Mouse (Mus musculus): ENCODE measurements at regions not wholly inside any gene's neighbourhood (a gene's known extent, or its start where the extent isn't known, plus 50 kb on each side); places are given as distances from the start of the nearest gene placed in this dataset.

GRCm38 (mm10) chr12:27417387-27418009 lies 75.1 kb upstream of the Sox11 start:
- TF ChIP-seq CTCF (IDR thresholded peaks at IDR 0.05; ENCODE audit: low read depth, low read length) (no peak), POLR2A (IDR thresholded peaks at IDR 0.05; ENCODE audit: borderline replicate concordance, low read depth, low read length) (no peak)

Data from bone marrow macrophage, adult 2 months (primary cell).